Mouse (Mus musculus) cerebellum, postnatal 36 days (tissue): Measurements from ENCODE around the gene Tnk2.

Experiments used
- DNase-seq, 2 experiments: peaks; one replicate each; pipeline ENCODE4 v3.0.0; 2021 to 2022; ENCODE audit warnings: mixed read lengths in 2 of 2

The Tnk2 gene

GRCm38 (mm10) chr16:32660557-32661321 lies 17.1 kb downstream of the Tnk2 start:
- peak; percentile 76 to 77 for DNase-seq

- DNase-seq, result peak in 1 of 2 experiments; percentile 40
These were observed 17.8 kb downstream of the Tnk2 start for GRCm38 (mm10) chr16:32661493-32661921.

- DNase-seq, result no peak
These were observed 18.7 kb downstream of the Tnk2 start for GRCm38 (mm10) chr16:32662372-32662771.

- peak; percentile 65 to 67 for DNase-seq
These were observed 19.7 kb downstream of the Tnk2 start for GRCm38 (mm10) chr16:32663231-32663858.

GRCm38 (mm10) chr16:32664211-32664610 lies 20.5 kb downstream of the Tnk2 start:
- no peak for DNase-seq

- DNase-seq, result no peak
These were observed 22.4 kb downstream of the Tnk2 start for GRCm38 (mm10) chr16:32665851-32666665.

- no peak for DNase-seq
These were observed 23.2 kb downstream of the Tnk2 start for GRCm38 (mm10) chr16:32666671-32667551.

- no peak for DNase-seq
These were observed 23.8 kb downstream of the Tnk2 start for GRCm38 (mm10) chr16:32667552-32667872.

- DNase-seq, result no peak
These were observed 24.4 kb downstream of the Tnk2 start for GRCm38 (mm10) chr16:32668030-32668429.

GRCm38 (mm10) chr16:32668472-32668871 lies 24.8 kb downstream of the Tnk2 start:
- no peak for DNase-seq

GRCm38 (mm10) chr16:32669243-32669642 lies 25.6 kb downstream of the Tnk2 start:
- DNase-seq, result no peak

GRCm38 (mm10) chr16:32670354-32671124 lies 26.9 kb downstream of the Tnk2 start:
- no peak for DNase-seq

- DNase-seq, result no peak
These were observed 27.7 kb downstream of the Tnk2 start for GRCm38 (mm10) chr16:32671206-32671887.

GRCm38 (mm10) chr16:32672250-32672649 lies 28.6 kb downstream of the Tnk2 start:
- no peak for DNase-seq

- no peak for DNase-seq
These were observed 29.3 kb downstream of the Tnk2 start for GRCm38 (mm10) chr16:32672861-32673560.

GRCm38 (mm10) chr16:32674121-32674740 lies 30.6 kb downstream of the Tnk2 start:
- no peak for DNase-seq

GRCm38 (mm10) chr16:32677040-32677700 lies 33.5 kb downstream of the Tnk2 start:
- DNase-seq, result no peak

- DNase-seq, result no peak
These were observed 34.2 kb downstream of the Tnk2 start for GRCm38 (mm10) chr16:32677903-32678302.

- DNase-seq, result no peak
These were observed 35.1 kb downstream of the Tnk2 start for GRCm38 (mm10) chr16:32678812-32679211.
